26 mouse cellular contexts compared by ENCODE assay signal in the genomic region with DNA sequence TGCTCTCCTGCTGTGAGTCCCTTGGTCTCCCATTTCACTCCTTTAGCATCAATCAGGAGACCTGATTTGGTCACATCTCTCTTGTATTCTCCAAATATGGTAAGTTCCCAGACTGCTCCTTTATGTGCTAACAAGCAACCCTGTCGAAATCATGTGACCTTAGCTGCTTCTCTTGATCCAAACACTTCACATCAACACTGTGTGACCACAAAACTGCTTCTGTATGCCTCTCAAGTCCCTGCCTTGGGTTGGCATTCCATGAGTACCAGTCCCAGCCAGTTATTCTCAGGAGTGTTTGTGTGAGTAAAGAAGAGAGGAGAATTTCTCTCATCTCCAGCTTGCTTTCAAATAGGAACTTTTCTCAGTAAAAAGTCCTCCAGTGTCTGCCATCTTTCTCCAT. TPM values are rescaled to one million over a fixed set of nuclear protein-coding genes. Genes with fewer than 3 reads are reported as not detected.
"Had no signal": no experiment of that assay in that cellular context is flagged by ENCODE, and none has a peak within 500 bp of the region (broad histone marks: within the 10 kb centered on the region; RNA-seq: fewer than 3 reads in every experiment).

No protein-coding gene starts in this region.

- DNase-seq: kidney, adult 2 months; kidney, postnatal 25 days; layer of hippocampus, adult 9-11 months; layer of hippocampus, postnatal 36 days; left cerebral cortex, postnatal 4 days; liver, postnatal 0 days; right cerebral cortex, adult 18-20 months; right cerebral cortex, postnatal 14 days; right cerebral cortex, postnatal 4 days; thymus, adult 18-20 months; thymus, postnatal 36 days had no signal

- H3K36me3 ChIP-seq: midbrain, embryonic 12.5 days; midbrain, embryonic 15.5 days; neural tube, embryonic 12.5 days; neural tube, embryonic 15.5 days; stomach, embryonic 15.5 days had no signal

- H3K4me1 ChIP-seq: limb, embryonic 12.5 days; limb, embryonic 15.5 days; midbrain, embryonic 12.5 days; midbrain, embryonic 15.5 days; neural tube, embryonic 12.5 days; neural tube, embryonic 15.5 days; stomach, embryonic 15.5 days had no signal

- H3K9me3 ChIP-seq: limb, embryonic 12.5 days; limb, embryonic 15.5 days; midbrain, embryonic 12.5 days; midbrain, embryonic 15.5 days; neural tube, embryonic 12.5 days; neural tube, embryonic 15.5 days; stomach, embryonic 15.5 days had no signal

- H3K27ac ChIP-seq: kidney, postnatal 0 days; layer of hippocampus, adult 2 months; left cerebral cortex, adult 2 months; limb, embryonic 12.5 days; limb, embryonic 15.5 days; liver, embryonic 14.5 days; macrophage; midbrain, embryonic 12.5 days; midbrain, embryonic 15.5 days; neural tube, embryonic 12.5 days; neural tube, embryonic 15.5 days; stomach, embryonic 15.5 days had no signal

- H3K9ac ChIP-seq: limb, embryonic 12.5 days; limb, embryonic 15.5 days; liver, embryonic 14.5 days; liver, postnatal 0 days; midbrain, embryonic 12.5 days; midbrain, embryonic 15.5 days; neural tube, embryonic 12.5 days; neural tube, embryonic 15.5 days; stomach, embryonic 15.5 days had no signal

- H3K27me3 ChIP-seq: limb, embryonic 12.5 days; limb, embryonic 15.5 days; midbrain, embryonic 12.5 days; midbrain, embryonic 15.5 days; neural tube, embryonic 12.5 days; neural tube, embryonic 15.5 days; stomach, embryonic 15.5 days had no signal

- ATAC-seq: intestine, postnatal 0 days; liver, postnatal 0 days; midbrain, embryonic 15.5 days had no signal

- H3K4me2 ChIP-seq: limb, embryonic 12.5 days; limb, embryonic 15.5 days; liver, embryonic 11.5 days; midbrain, embryonic 12.5 days; midbrain, embryonic 15.5 days; neural tube, embryonic 12.5 days; neural tube, embryonic 15.5 days; stomach, embryonic 15.5 days had no signal

- H3K4me3 ChIP-seq: layer of hippocampus, adult 2 months; left cerebral cortex, adult 2 months; limb, embryonic 12.5 days; limb, embryonic 15.5 days; midbrain, embryonic 12.5 days; midbrain, embryonic 15.5 days; neural tube, embryonic 12.5 days; neural tube, embryonic 15.5 days; stomach, embryonic 15.5 days had no signal

RNA-seq across cellular contexts. Expression of a gene that starts 24.6 kb away (rescaled TPM):
- polyA plus RNA-seq: kidney, embryonic 14.5 days had no signal

RNA-seq across cellular contexts. Expression of a gene that starts 30.6 kb away (rescaled TPM):
- polyA plus RNA-seq: liver, embryonic 11.5 days had no signal
